Mouse (Mus musculus): ENCODE measurements around the gene Ap1m2. TPM values are rescaled to one million over a fixed set of nuclear protein-coding genes. Genes with fewer than 3 reads are reported as not detected.

Ap1m2 gene
- polyA plus RNA-seq, 1 experiment from 2014 or later, result 35.9 TPM

- TF ChIP-seq CTCF (IDR thresholded peaks at IDR 0.05) (no peak), EP300 (IDR thresholded peaks at IDR 0.05) (no peak)
- H3K4me1 ChIP-seq (ENCODE audit: insufficient read depth, low read depth, low read length), result peaks cover 4% of the 10 kb centered on the region
- H3K36me3 ChIP-seq (ENCODE audit: insufficient read depth, low read length), result peaks cover 4% of the 10 kb centered on the region; the same call in 1 of the 2 replicates
- ATAC-seq (no peak), DNase-seq (ENCODE audit: low spot score) (no peak)
- no peak overlapping the region for H3K4me3 ChIP-seq (ENCODE audit: low read depth, low read length)
- 69% methylated on average over 8 of the region's 8 CpGs for WGBS
- H3K9ac ChIP-seq (replicated peaks; ENCODE audit: low read depth), result no peak overlapping the region
- H3K27me3 ChIP-seq (replicated peaks; ENCODE audit: insufficient read depth, low read length), result no peaks in the 10 kb centered on the region
- H3K4me2 ChIP-seq (replicated peaks; ENCODE audit: low read depth, low read length), result no peak overlapping the region
- no peaks in the 10 kb centered on the region for H3K9me3 ChIP-seq (ENCODE audit: low read length)
- no peak overlapping the region for H3K27ac ChIP-seq (ENCODE audit: low read length)
Measured at GRCm38 (mm10) chr9:21336491-21336890, 24.4 kb upstream of the Ap1m2 start.

DNA sequence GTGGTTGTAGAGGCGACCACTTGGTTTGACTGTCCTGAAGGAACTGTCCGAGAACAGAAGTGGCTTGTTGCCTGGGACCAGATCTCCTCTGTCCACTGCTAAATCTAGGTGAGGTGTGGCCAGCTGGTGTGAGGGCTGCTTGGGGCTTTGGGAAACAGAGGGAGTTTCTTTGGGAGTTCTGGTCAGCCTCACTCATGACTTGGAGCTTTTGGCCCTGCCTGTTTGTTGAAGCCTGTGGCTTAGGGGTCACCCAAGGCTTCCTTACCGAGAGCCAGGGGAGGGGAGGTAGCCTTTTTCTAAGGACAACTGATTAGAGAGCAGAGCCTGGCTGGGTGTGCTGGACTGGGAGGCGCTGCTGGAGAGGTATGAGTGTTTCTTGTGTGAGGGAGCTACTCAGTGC is 23.3 kb upstream of the Ap1m2 start:
- peak overlapping the region; percentile 51; the same call in 1 of the 2 replicates for H3K27ac ChIP-seq (ENCODE audit: low read length)

GRCm38 (mm10) chr9:21334747-21335146 is 22.6 kb upstream of the Ap1m2 start:
- no peaks in the 10 kb centered on the region for H3K27me3 ChIP-seq (replicated peaks; ENCODE audit: insufficient read depth, low read length)
- peaks cover 3% of the 10 kb centered on the region; the same call in 1 of the 2 replicates for H3K36me3 ChIP-seq (ENCODE audit: insufficient read depth, low read length)

More for the DNA sequence above, 23.3 kb upstream of the Ap1m2 start:
- Histone ChIP-seq H3K27me3 (replicated peaks; ENCODE audit: insufficient read depth, low read length) (no peaks in the 10 kb centered on the region), H3K9me3 (ENCODE audit: low read length) (no peaks in the 10 kb centered on the region), H3K4me3 (ENCODE audit: low read depth, low read length) (no peak overlapping the region), H3K4me1 (ENCODE audit: insufficient read depth, low read depth, low read length) (peaks cover 4% of the 10 kb centered on the region), H3K36me3 (ENCODE audit: insufficient read depth, low read length) (peaks cover 4% of the 10 kb centered on the region; the same call in 1 of the 2 replicates), H3K9ac (replicated peaks; ENCODE audit: low read depth) (no peak overlapping the region), H3K4me2 (replicated peaks; ENCODE audit: low read depth, low read length) (no peak overlapping the region)
- 54% methylated on average over 4 of the region's 4 CpGs for WGBS
- DNase-seq (ENCODE audit: low spot score) (no peak), ATAC-seq (no peak)
- TF ChIP-seq EP300 (IDR thresholded peaks at IDR 0.05) (no peak), CTCF (IDR thresholded peaks at IDR 0.05) (no peak)

DNA sequence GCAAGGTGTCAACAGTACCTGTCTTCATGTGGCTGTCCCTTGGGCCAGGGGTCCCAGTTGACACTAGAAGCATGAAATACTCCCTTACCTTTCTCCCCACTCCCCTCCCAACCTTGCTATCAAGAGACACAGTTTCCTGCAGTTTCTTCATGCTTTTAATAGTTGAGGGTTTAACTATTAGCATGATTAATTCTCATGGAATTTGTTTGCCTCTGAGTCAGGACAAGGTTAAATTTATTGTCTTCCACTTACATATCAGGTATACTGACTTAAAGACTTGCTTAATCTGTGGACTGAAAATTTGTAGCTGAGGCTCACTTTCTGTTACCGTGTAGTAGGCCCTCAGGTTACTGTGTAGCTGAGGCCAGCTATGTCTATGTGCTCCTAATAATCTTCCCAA is 21.4 kb upstream of the Ap1m2 start:
- H3K27me3 ChIP-seq (replicated peaks; ENCODE audit: insufficient read depth, low read length), result no peaks in the 10 kb centered on the region
- 54% methylated on average over 1 of the region's 1 CpGs for WGBS
- H3K4me2 ChIP-seq (replicated peaks; ENCODE audit: low read depth, low read length), result no peak overlapping the region
- no peak overlapping the region for H3K4me3 ChIP-seq (ENCODE audit: low read depth, low read length)
- TF ChIP-seq EP300 (IDR thresholded peaks at IDR 0.05) (no peak), CTCF (IDR thresholded peaks at IDR 0.05) (no peak)
- ATAC-seq, result no peak
- no peak overlapping the region for H3K9ac ChIP-seq (replicated peaks; ENCODE audit: low read depth)
- no peaks in the 10 kb centered on the region for H3K36me3 ChIP-seq (ENCODE audit: insufficient read depth, low read length)
- peaks cover 4% of the 10 kb centered on the region for H3K4me1 ChIP-seq (ENCODE audit: insufficient read depth, low read depth, low read length)
- no peak for DNase-seq (ENCODE audit: low spot score)
- H3K27ac ChIP-seq (ENCODE audit: low read length), result no peak overlapping the region
- H3K9me3 ChIP-seq (ENCODE audit: low read length), result no peaks in the 10 kb centered on the region

More at GRCm38 (mm10) chr9:21334747-21335146, 22.6 kb upstream of the Ap1m2 start:
- Histone ChIP-seq H3K4me2 (replicated peaks; ENCODE audit: low read depth, low read length) (no peak overlapping the region), H3K4me3 (ENCODE audit: low read depth, low read length) (no peak overlapping the region), H3K9me3 (ENCODE audit: low read length) (no peaks in the 10 kb centered on the region), H3K4me1 (ENCODE audit: insufficient read depth, low read depth, low read length) (peaks cover 4% of the 10 kb centered on the region), H3K9ac (replicated peaks; ENCODE audit: low read depth) (no peak overlapping the region), H3K27ac (ENCODE audit: low read length) (no peak overlapping the region)
- ATAC-seq, result no peak
- no peak for TF ChIP-seq CTCF (IDR thresholded peaks at IDR 0.05)
- TF ChIP-seq EP300 (IDR thresholded peaks at IDR 0.05), result no peak
- no peak for DNase-seq (ENCODE audit: low spot score)

DNA sequence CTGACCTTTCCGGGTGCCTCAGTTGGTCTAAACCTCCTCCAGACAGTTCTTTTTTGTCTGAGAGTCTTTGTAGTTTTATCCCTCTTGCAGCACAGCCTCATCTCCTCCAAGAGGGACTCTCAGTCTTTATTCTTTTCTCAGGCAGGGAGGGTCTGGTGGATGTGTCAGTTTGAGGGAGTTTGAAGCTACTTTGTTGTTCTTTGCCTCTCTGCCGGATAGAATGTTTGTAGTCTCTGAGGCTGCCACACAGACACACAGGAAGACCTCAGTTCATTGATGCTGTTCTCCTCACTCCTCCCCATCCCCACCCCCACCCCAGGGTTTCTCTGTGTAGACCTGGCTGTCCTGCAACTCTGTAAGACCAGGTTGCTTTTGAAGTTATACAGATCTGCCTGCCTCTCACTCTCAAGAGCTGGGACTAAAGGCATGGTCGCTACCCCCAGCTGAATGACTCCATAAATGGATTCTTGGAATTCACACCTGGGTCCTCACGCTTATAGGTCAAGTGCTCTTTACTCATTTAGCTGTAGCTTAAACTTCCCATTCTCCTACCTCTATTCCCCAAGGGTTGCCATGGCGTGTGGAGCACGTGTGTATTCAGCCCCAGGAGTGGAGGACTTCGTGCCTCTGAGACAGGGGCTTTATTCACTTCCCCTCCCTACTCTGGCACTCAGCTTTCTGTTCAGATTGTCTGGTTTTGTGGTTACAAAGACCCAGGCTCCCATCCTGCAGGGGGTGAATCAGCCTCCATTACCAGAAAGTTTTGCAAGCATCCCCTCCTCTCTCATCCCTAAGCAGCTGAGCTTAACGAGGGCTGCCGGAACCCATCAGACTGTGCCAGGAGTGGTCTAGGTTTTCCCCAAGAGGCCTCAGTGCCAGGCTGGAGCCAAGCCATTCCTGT is 20.3 kb upstream of the Ap1m2 start:
- no peaks in the 10 kb centered on the region for H3K9me3 ChIP-seq (ENCODE audit: low read length)
- TF ChIP-seq EP300 (IDR thresholded peaks at IDR 0.05), result peak; percentile 81
- no peak for TF ChIP-seq CTCF (IDR thresholded peaks at IDR 0.05)
- peak overlapping the region; percentile 69 for H3K27ac ChIP-seq (ENCODE audit: low read length)
- peak; percentile 62 for DNase-seq (ENCODE audit: low spot score)
- 32% methylated on average over 9 of the region's 9 CpGs for WGBS
- no peak overlapping the region for H3K9ac ChIP-seq (replicated peaks; ENCODE audit: low read depth)
- H3K4me2 ChIP-seq (replicated peaks; ENCODE audit: low read depth, low read length), result no peak overlapping the region
- peaks cover 8% of the 10 kb centered on the region for H3K4me1 ChIP-seq (ENCODE audit: insufficient read depth, low read depth, low read length)
- H3K27me3 ChIP-seq (replicated peaks; ENCODE audit: insufficient read depth, low read length), result no peaks in the 10 kb centered on the region
- no peaks in the 10 kb centered on the region for H3K36me3 ChIP-seq (ENCODE audit: insufficient read depth, low read length)
- no peak overlapping the region for H3K4me3 ChIP-seq (ENCODE audit: low read depth, low read length)
- peak; percentile 51 for ATAC-seq

DNA sequence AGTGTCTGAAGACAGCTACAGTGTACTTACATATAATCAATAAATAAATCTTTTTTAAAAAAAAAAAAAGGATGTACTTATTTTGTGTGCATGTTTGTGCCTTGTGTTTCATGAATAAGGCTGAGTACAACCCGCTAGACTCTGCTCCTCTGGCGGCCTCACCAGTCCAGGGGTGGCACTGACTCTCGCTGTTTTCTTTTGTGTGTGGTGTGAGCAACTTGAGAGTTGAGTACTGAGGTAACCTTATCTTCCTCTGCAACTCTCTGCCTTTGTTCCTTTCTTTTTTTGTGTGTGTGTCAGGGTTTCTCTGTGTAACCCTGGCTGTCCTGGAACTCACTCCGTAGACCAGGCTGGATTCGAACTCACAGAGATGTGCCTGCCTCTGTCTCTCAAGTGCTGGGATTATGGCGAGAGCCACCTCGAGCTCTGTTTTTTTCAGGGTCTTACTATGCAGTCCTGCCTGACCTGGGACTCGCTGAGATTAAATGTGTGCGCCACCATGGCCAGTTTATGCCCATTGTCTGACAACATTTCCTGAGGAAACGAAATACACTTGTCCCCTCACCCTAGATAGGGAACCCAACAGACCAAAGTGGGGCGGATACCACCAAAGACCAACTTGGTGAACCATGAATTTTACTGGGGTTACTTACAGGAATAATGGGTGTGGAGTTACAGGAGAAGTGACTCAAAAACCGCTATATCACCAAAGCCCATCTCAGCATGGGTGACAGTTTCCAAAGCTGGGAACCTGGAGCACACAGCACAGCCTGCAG is 19.4 kb upstream of the Ap1m2 start:
- TF ChIP-seq EP300 (IDR thresholded peaks at IDR 0.05) (no peak), CTCF (IDR thresholded peaks at IDR 0.05) (no peak)
- Histone ChIP-seq H3K4me1 (ENCODE audit: insufficient read depth, low read depth, low read length) (peaks cover 11% of the 10 kb centered on the region), H3K9me3 (ENCODE audit: low read length) (no peaks in the 10 kb centered on the region), H3K36me3 (ENCODE audit: insufficient read depth, low read length) (no peaks in the 10 kb centered on the region), H3K4me2 (replicated peaks; ENCODE audit: low read depth, low read length) (no peak overlapping the region), H3K9ac (replicated peaks; ENCODE audit: low read depth) (no peak overlapping the region), H3K27me3 (replicated peaks; ENCODE audit: insufficient read depth, low read length) (no peaks in the 10 kb centered on the region), H3K4me3 (ENCODE audit: low read depth, low read length) (no peak overlapping the region), H3K27ac (ENCODE audit: low read length) (peak overlapping the region; percentile 69)
- ATAC-seq (no peak), DNase-seq (ENCODE audit: low spot score) (no peak)
- 71% methylated on average over 12 of the region's 12 CpGs for WGBS
